Mouse (Mus musculus) adrenal gland, postnatal 4 days (tissue): ENCODE results near the gene Mfng. TPM values are rescaled to one million over a fixed set of nuclear protein-coding genes. Genes with fewer than 3 reads are reported as not detected.

Source experiments
- DNase-seq, 2 experiments: peaks; one replicate each; pipeline ENCODE4 v3.0.0; 2021 to 2022; ENCODE audit warnings: low spot score in 2 of 2, mixed read lengths in 2 of 2
- long read RNA-seq, 2 experiments: library from polyadenylated mRNA; stranded (forward); transcript quantifications; one replicate each; pipeline ENCODE4 v2.0.0; 2021
- total RNA-seq, 2 experiments: library from RNA; stranded (reverse); gene quantifications; 2 replicates each; pipeline ENCODE4 v1.2.3; 2021

The Mfng gene
- total RNA-seq, result 10 to 100 TPM; 18.3 to 20.0 TPM
- long read RNA-seq, experiment 1, transcript Mfng-201 (8 exons, 1,865 nt), result major isoform, 19 of 24 reads
- long read RNA-seq, experiment 1, partial matches to known transcripts, result 1 of 24 reads
- long read RNA-seq, experiment 1, other reads (novel, unspliced or antisense), result 4 of 24 reads
- long read RNA-seq, experiment 2, transcript Mfng-201 (8 exons, 1,865 nt), result major isoform, 33 of 42 reads
- long read RNA-seq, experiment 2, partial matches to known transcripts, result 6 of 42 reads
- long read RNA-seq, experiment 2, other reads (novel, unspliced or antisense), result 3 of 42 reads

GRCm38 (mm10) chr15:78773290-78773729 lies at the start of gene Mfng:
Gene Mfng, minus strand, starts transcription at chr15:78773475.
- DNase-seq, result peak in 1 of 2 experiments; percentile 33

GRCm38 (mm10) chr15:78816074-78816391 lies 42.8 kb upstream of the Mfng start:
- no peak for DNase-seq

GRCm38 (mm10) chr15:78815314-78816073 lies 42.2 kb upstream of the Mfng start:
- DNase-seq, result no peak

GRCm38 (mm10) chr15:78813603-78814002 lies 40.3 kb upstream of the Mfng start:
- no peak for DNase-seq

GRCm38 (mm10) chr15:78810146-78810545 lies 36.9 kb upstream of the Mfng start:
- no peak for DNase-seq

- DNase-seq, result no peak
Observed at GRCm38 (mm10) chr15:78809739-78810138, 36.5 kb upstream of the Mfng start.

GRCm38 (mm10) chr15:78808980-78809379 lies 35.7 kb upstream of the Mfng start:
- no peak for DNase-seq

- no peak for DNase-seq
Observed at GRCm38 (mm10) chr15:78807141-78807540, 33.9 kb upstream of the Mfng start.

GRCm38 (mm10) chr15:78806614-78807013 lies 33.3 kb upstream of the Mfng start:
- DNase-seq, result no peak

GRCm38 (mm10) chr15:78805351-78805750 lies 32.1 kb upstream of the Mfng start:
- DNase-seq, result no peak

- no peak for DNase-seq
Observed at GRCm38 (mm10) chr15:78804326-78804725, 31.1 kb upstream of the Mfng start.

- no peak for DNase-seq
Observed at GRCm38 (mm10) chr15:78803499-78803900, 30.2 kb upstream of the Mfng start.

- DNase-seq, result no peak
Observed at GRCm38 (mm10) chr15:78802776-78803391, 29.6 kb upstream of the Mfng start, which contains the start of gene Card10. Gene Card10, minus strand, starts transcription at chr15:78803042.

- no peak for DNase-seq
Observed at GRCm38 (mm10) chr15:78801971-78802741, 28.9 kb upstream of the Mfng start.

GRCm38 (mm10) chr15:78801571-78801970 lies 28.3 kb upstream of the Mfng start:
- no peak for DNase-seq

GRCm38 (mm10) chr15:78799029-78799428 lies 25.8 kb upstream of the Mfng start:
- DNase-seq, result no peak

GRCm38 (mm10) chr15:78797060-78797329 lies 23.7 kb upstream of the Mfng start:
- no peak for DNase-seq

GRCm38 (mm10) chr15:78796196-78797059 lies 23.2 kb upstream of the Mfng start:
- no peak for DNase-seq

- no peak for DNase-seq
Observed at GRCm38 (mm10) chr15:78790990-78791389, 17.7 kb upstream of the Mfng start.

GRCm38 (mm10) chr15:78790451-78790850 lies 17.2 kb upstream of the Mfng start:
- no peak for DNase-seq
